Mouse (Mus musculus) layer of hippocampus, adult 18-20 months (tissue): ENCODE measurements around the gene Cdc42se2. TPM values are rescaled to one million over a fixed set of nuclear protein-coding genes. Genes with fewer than 3 reads are reported as not detected.
A peak's percentile ranks its signal among the peaks of the same experiment; 100 is the strongest.

ENCODE experiments used
- DNase-seq, 2 experiments: peaks; one replicate each; pipeline ENCODE4 v3.0.0; 2022; ENCODE audit warnings: low spot score in 2 of 2
- long read RNA-seq: library from polyadenylated mRNA; stranded (forward); transcript quantifications from one replicate; pipeline ENCODE4 v2.0.0, GENCODE M21; 2021
- total RNA-seq, 2 experiments: library from RNA; stranded (reverse); gene quantifications; 2 replicates each; pipeline ENCODE4 v1.2.3; 2021

Cdc42se2 gene
- 100 to 1,000 TPM; 135 to 144 TPM for total RNA-seq
- long read RNA-seq, transcript Cdc42se2-201 (6 exons, 3,069 nt): major isoform, 249 of 328 reads
- long read RNA-seq, partial matches to known transcripts: 6 of 328 reads
- long read RNA-seq, other reads (novel, unspliced or antisense): 73 of 328 reads

DNA sequence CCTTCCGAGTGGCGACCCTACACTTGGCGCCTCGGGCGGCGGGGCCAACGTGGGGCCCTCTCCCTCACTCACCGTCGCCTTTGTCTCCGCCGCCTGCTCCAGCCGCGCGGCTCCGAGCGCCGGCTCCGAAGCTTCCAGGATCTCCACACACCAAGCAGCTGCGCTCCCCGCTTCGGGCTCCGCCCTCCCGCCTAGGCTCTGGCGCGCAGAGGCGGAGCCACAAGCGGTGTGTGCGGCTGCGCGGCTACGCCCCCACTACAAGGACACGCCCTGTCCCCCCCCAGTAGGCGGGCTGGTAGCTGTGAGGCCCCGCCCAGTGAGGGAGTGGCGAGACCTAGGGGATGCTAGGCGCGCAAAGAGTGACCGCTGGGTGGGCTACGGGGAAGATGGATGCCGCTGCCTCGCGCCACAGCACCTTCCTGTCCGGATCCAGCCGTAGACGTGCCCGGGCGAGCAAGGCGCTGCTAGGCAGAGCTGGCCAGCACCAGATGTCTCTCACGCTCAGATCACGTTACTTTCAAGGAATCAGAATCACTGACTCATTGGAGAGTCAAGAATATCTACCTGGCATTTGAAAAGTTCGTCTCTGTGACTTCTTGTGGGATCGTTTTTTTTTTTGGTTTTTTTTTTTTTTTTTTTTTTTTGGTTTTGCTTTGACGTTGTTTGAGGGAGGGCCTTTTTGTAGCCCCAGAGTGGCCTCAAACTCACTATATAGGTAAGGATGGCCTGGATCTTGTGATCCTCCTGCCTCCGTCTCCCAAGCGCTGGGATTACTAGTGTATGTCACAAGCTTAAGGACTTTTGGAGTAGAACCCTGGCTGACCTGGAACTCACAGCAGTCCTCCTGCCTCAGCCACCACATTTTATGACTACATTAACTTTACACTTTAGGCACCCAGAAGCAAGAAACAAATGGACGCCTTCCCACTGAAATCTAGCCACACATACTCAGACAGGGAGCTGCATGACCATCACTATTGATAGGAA is at the start of gene Cdc42se2:
TSS of gene Cdc42se2 (minus strand) at position 188 of the 987 bp plus-strand sequence.
- DNase-seq: peak; percentile 96

DNA sequence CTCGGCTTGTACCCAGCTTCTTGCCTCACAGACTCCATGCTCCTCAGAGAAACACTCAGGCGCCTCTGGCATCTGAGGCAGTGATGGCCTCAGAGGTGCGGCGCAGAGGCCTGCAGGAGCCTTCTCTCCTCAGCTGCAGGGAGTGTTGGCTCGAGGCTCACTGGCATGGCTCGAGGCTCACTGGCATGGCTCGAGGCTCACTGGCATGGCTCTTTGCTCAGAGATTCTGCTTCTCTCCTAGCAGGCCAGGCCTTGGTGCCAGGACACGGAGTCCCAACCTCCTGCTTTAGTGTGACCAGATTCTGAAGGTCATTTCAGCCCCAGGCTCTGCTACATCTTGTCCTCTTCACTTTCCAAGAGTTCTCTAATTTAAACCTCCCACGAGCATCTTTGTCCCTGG is 48.6 kb upstream of the Cdc42se2 start:
- DNase-seq: peak in 1 of 2 experiments; percentile 37

DNA sequence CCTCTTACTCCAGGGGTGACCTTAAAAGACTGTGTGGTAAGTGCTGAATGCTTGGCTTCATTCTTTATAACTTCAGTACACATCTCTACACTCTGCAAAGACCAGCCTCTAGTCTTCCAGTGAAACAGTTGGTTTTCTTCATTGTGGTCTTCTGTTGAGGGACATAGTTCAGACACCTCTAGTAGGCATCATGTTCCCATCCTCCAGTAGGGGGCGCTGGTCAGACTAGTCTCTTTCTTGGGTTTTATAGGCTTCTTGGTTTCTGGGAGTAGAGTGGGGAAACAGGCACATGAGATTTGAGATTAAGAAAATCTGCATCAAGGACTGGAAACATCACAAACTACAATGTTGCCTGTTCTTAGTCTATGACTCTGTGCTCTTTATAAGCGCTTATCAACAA is 47.1 kb upstream of the Cdc42se2 start:
- DNase-seq: no peak

DNA sequence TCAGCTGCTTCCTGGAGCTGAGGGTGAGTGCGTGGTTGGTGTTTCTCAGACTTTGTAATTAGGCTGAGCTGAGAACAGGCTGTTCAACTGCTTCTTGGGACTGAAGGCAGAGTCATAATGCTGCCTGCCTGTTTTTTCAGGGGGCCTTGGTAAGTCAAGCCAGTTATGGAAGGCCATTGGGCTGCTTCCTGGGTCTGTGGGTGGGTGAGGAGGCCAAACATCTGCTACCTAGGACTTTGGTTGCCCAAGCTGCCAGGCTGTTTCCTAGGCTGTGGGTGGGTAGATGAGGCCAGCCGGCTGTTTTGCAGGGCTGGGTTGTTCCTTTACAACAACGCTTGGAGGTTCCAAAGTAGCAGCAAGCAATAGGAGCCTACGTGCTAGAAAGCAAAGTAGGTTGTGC is 46.4 kb upstream of the Cdc42se2 start:
- DNase-seq: peak; percentile 89 to 93

DNA sequence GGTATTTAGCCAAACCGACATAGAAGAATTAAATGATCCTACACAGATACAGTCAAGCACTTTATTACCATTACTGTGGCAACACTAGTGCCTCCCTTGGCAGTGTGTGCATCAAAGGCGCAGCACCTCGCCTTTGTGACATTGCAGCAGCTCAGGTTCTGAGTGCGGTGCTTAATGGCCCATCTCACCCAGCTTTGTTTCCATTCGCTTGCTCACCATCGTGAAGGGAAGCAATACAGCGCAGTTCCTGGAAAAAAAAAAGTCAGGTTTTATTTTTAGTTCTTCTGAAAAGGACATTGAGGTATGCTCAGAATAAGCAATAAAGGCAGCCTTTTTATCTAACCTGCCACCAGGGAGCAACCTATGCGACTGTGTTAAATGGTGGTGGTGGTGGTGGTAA is 39.3 kb upstream of the Cdc42se2 start:
- DNase-seq: no peak

DNA sequence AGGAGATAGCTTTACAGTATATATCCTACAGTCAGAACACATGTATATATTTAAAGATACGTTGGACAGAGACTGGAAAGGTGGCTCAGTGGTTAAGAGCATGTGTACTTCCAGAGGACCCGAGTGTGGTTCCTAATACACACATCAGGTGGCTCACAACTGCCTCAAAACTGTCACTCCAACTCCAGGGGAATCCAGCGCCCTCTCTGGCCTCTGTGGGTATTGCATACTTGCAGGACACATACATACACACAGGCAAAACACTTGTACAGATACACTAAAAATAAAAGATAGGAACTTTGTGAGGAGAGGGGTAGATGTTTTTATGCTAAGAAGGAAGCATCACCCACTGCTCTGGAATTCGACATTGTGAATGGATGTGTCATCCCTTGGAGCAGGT is 38.3 kb upstream of the Cdc42se2 start:
- DNase-seq: no peak

DNA sequence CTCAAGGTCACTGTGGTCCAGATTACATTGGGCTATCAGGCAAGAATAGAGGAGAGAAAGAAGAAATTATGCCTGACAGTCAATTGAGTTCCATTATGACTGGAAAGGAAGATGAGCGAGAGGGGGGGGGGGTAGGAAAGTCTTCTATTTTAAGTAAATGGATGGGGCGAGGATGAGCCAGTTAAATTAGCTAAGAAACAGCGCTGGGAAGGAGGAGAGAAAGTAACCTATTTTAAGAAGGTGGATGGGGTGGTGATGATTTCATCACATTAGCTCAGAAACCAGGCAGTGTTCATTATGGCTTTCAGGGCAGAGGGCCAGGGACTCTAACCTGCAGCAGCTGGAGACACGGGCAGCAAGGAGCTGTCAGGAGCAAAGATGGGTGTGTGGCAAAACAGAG is 36.0 kb upstream of the Cdc42se2 start:
- DNase-seq: no peak

DNA sequence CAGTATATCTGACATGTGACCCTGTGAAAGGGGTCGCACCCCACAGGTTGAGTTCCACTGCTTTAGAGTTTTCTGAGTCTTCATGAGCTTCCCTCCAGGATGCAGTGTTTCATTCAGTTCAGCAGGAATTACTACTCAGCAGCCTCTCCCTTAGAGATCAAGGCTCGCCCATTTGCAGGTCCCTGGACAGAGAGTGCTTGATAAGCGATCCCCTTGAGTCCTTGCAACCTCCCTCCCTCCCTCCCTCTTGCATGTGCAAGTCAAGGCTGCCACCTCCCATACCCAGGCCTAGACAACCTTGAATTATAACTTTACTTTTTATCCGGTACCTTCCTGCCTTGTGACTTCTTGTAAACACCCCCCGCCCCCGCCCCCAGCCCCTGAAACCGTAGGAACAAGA is 32.0 kb upstream of the Cdc42se2 start:
- DNase-seq: no peak

DNA sequence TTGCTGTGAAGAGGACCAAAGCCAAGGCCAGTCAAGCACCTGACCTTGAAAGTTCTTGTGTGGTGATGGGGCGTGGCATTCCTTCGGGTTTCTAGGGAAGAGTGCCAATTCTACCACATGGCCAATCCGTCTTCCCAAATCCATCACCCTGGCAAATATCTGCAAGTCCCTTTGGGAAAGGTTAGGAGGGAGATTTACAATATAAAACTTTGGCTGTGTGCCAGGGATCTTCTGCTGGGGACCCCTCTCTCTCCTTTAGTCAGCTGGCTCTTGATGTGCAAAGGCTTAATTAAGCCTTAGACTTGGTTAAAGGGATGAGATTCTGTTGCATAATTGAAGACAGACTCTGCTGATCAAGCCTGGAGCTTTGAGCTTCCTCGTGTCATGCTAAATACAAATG is 30.0 kb upstream of the Cdc42se2 start:
- no peak for DNase-seq

DNA sequence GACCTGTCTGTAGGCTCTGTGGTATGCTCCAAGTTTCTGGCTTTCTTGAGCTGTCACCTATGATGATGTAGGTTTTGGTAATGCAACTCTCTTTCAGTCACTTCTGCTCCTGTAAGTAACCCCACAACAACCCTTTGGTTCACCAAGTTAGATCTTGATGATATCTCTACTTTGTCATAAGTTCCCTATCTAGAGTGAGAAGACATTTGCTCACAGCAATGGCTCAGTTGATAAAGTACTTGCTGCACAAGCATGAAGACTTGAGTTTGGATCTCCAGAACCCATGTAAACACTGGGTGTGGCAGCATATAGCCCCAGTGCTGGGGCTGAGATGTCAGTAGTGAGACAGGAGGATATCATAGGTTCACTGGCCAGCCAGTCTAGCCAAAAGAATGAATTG is 28.2 kb upstream of the Cdc42se2 start:
- no peak for DNase-seq

DNA sequence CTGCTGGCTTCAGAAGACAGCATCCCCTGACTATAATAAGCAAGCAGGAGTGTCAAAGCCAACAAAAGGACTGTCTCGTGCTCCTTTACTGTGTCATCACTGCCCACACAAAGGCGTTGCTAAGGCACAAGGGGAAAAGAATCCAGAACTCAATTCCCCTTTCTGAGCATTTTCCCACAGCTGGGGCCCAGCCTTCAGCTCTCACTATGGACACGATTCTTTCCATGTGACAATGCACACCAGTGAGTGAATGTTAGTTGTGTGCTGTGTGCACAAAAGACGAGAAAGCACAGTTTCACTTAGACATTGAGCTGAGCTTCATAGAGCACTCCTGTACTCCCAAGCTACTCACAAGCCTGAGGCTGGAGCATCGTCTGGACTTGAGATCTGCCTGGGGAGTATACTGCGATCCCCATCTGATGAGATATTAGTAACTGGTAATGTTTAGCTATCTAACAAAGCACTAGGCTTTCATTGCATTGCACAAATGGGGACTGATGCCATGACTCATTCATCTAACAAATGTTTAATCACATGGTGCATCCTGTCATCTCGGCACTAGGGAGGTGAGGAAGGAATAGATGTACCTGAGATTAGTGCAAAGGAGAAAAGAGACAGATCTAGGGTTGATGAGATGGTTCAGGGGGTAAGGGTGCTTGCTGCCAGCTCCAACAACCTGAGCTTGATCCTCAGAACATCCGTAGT is 25.5 kb upstream of the Cdc42se2 start:
- DNase-seq: peak; percentile 25 to 34

DNA sequence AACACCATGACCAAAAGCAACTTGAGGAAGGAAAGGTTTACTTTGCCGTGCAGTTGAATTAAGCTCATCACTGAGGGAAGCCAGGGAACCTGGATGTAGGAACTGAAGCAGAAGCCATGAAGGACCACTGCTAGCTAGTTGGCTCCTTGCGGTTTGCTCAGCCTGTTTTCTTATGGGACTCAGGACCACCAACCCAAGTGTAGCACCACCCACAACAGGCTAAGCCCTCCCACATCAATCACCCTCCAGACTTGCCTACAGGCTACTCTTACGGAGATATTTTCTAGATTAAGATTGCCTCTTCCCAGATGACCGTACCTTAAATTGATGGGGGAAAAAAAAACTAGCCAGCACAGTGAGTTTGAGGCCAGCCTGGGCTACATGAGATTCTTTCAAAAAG is 24.8 kb upstream of the Cdc42se2 start:
- DNase-seq: no peak

DNA sequence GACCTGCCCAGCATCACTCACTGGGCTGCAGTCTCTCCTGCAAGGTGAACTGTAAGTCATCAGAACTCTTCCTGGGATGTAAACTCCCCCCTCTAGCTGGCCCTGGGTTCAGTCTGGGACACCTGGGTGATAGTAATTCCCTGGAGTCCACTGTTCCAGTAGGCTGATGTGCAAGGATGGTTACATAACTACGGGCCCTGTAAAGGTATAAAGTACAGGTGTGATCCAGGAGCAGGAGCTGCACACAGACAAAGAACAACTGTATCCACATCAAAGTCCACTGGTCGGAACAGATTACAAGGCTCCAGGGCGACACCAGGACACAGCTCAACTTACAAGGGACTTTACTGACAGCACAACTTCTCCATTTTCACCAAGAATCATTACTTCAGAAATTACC is 23.6 kb upstream of the Cdc42se2 start:
- no peak for DNase-seq

DNA sequence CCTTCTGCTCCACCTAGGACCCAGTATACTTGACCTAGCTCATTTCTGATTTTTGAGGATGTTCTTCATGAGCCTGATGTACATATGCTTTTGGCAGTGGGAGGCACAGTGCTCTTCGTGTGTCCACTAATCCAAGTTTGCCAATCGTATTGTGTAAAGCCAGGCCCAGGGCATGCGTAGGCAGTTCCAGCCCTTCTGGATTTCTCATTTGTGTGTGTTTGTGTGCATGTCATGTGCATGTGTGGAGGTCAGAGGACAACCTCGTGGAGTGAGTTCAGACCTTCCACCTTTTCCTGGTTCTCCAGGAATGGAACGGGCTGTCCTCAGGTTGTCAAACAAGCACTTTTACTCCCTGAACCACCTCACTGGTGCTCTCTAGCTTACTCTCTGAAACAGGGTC is 22.1 kb upstream of the Cdc42se2 start:
- DNase-seq: no peak

DNA sequence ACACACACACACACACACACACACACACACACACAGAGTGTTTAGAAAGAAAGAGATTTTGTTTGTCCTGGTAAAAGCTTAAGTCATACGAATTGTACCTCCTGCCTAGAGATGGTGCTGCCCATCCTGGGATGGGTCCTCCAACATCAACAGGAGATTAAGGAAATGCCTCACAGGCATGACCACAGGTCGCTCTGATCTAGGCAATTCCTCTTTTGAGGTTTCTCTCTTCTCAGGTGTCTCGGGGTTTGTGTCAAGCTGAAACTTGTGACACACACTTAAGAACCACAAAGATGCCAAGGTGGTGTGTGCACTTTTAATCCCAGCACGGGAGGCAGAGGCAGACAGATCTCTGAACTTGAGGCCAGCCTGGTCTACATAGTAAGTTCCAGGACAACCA is 20.7 kb upstream of the Cdc42se2 start:
- no peak for DNase-seq

DNA sequence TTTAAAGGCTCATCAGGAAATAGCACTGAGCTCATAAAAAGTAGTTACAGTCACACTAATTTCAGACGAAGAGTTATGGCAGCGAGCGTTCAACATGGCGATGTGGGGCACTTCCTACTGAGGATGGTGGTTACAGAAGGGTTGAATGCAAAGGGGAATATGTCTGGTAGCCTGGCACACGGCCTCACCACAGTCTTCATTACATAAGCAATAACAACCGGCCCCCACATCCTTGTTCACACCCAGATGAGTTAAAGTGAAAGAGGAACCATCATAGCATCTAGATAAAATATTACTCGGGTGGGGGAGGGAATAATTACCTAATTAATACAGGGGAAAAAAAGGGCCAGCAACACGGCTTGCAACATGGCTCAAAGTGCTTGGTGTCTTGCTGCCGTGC is 20.2 kb upstream of the Cdc42se2 start:
- DNase-seq: no peak

DNA sequence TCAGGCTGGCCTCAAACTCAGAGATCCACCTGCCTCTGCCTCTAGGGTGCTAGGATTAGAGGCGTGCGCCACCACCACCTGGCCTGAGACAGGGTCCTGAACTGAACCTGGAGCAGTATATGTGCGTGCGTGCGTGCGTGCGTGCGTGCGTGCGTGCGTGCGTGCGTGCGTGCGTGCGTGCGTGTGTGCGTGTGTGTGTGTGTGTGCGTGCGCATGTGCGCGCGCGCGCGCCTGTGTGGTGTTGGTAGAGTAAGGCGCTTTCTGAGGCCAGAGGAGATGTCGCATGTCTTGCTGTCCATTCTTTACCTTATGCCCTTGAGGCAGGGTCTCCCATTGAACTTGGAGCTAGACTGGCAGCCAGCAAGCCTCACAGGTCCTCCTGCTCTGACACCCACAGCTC is 19.4 kb upstream of the Cdc42se2 start:
- no peak for DNase-seq

DNA sequence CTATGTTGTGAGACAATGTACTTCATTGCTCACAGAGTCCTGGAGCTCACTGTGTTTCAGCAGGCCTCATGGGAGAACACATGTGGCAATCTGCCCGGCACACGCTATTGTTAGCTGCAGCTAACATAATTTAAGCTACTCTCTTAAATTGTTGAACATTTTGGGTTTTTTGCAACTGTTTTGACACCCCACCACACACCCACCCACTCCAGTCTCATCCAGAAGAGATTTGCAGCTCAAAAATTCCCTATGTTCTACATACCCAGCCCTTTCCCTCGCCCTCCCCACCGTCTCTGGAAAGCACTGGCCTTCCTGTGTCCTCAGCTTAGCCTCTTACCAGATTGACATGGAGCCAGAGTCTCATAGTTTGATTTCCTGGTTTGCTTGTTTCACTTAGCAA is 17.7 kb upstream of the Cdc42se2 start:
- DNase-seq: peak; percentile 84 to 95

DNA sequence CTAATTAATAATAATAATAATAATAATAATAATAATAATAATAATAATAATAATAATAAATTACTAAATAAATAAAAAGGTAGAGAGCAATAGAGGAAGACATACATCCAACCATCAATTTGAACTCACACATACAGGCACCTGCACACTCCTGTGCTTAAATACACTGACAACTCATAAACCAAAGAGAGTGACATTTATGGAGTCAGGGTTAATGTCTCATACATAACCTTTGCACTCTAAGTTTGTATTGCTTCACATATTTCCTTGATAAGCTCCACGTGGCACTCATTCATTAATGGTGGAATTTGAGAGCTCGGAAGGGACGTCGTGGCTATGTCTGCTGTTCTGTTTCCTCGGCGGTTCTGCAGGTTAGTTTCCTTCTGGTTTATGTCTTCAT is 15.1 kb upstream of the Cdc42se2 start:
- DNase-seq: no peak

DNA sequence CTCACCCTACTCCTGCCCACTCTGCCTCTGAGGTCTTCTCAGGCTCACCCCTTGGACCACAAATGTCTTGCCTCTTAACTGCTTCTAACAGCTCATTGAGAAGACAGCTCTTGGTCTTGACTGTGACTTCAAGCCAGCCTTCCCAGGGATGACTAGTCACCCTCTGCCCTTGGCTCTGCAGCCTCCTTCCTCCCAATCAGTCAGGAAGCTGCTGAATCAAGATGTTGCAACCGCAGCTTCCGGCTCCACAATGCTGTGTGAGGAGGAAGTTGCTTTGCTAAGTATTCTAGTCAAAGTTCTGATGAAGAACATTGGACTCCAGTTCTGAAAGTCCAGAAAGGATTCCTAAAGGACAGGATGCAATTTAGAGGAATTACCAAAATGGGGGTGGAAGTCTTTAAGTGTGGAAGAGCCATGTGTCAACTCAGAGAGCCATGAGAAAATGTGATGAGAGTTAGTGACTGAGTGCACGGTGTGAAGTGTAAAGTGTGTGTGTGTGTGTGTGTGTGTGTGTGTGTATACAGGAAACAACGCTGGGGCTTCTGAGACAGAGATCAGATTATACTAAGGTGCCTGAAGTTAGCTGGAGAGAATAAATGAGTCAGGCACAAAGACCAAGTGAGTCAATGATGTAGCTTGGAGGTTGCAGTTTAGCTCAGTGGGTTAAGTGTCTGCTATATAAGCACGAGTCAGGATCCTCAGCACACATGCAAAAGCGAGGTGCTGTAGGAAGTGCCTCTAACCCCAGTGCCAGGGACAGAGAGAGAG is 14.5 kb upstream of the Cdc42se2 start:
- no peak for DNase-seq

DNA sequence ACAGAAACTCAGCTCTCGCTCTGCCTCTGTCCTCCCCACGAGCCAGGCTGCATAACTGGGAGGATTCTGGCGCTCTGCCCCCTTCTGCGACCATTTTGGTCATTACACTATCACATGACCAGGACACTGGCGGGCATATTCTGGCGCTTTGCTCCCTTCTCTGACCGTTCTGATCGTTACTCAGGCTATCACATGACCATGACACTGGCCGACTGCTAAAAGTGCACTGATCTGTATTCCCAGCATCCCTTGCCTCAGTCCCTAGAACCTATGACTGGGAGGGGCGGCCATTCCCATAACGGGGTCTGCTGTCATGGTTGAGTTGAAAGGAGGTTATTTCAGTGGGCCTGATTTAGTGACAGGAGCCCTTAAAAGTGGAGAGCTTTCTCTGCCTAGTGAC is 9.1 kb upstream of the Cdc42se2 start:
- DNase-seq: no peak
